Mouse (Mus musculus) adrenal gland (tissue): Measurements from ENCODE around the gene Hs6st2.

ENCODE experiments used
- intact Hi-C: fragments of 180-260 bp; cut with DNase I; formaldehyde crosslinking; loops from one replicate; pipeline ENCODE4 v1.15.1; 2025

Hs6st2 gene

GRCm38 (mm10) chrX:51372477-51373239 lies 309.0 kb downstream of the Hs6st2 start:
- intact Hi-C loops = loop anchor here (5.0 to 10.0 kb wide), 3 partner anchors 200 to 698 kb away; no protein-coding TSS in a partner anchor

GRCm38 (mm10) chrX:51349682-51350081 lies 332.0 kb downstream of the Hs6st2 start:
- intact Hi-C loops = no loop called here

- intact Hi-C loops = no loop called here
These were observed 338.1 kb downstream of the Hs6st2 start for GRCm38 (mm10) chrX:51343595-51343994.
